Mouse (Mus musculus) forebrain, embryonic 16.5 days (tissue): ENCODE results near the gene Pawr. TPM values are rescaled to one million over a fixed set of nuclear protein-coding genes. Genes with fewer than 3 reads are reported as not detected.

Source experiments
- ATAC-seq: fragments of 200-750 bp; cut with Nextera tagmentation; 2 replicates; pipeline ENCODE4 v1.8.0; 2017; ENCODE audit warnings: mild to moderate bottlenecking, moderate library complexity
- H3K27ac ChIP-seq: fragments of 300-500 bp; sonication (generic); 2 replicates; pipeline ENCODE4 v1.5.1; 2014; ENCODE audit warnings: low read length, control low read depth
- H3K27me3 ChIP-seq: fragments of 300-500 bp; sonication (generic); replicated peaks from 2 replicates; pipeline ENCODE4 v1.6.1; 2014; ENCODE audit warnings: low read length; ENCODE audit not compliant: control insufficient read depth, insufficient read depth
- H3K36me3 ChIP-seq: fragments of 300-500 bp; sonication (generic); 2 replicates; pipeline ENCODE4 v1.6.1; 2014; ENCODE audit not compliant: control insufficient read depth, insufficient read depth
- H3K4me1 ChIP-seq: fragments of 300-500 bp; sonication (generic); replicated peaks from 2 replicates; pipeline ENCODE4 v1.6.1; 2014; ENCODE audit warnings: low read length; ENCODE audit not compliant: control insufficient read depth, insufficient read depth
- H3K4me2 ChIP-seq: fragments of 300-500 bp; sonication (generic); 2 replicates; pipeline ENCODE4 v1.6.1; 2014; ENCODE audit warnings: mild to moderate bottlenecking, low read length, control low read depth
- H3K4me3 ChIP-seq: fragments of 300-500 bp; sonication (generic); replicated peaks from 2 replicates; pipeline ENCODE4 v1.5.1; 2014; ENCODE audit warnings: mild to moderate bottlenecking, low read length, control low read depth
- H3K9ac ChIP-seq: fragments of 300-500 bp; sonication (generic); replicated peaks from 2 replicates; pipeline ENCODE4 v1.6.1; 2014; ENCODE audit warnings: low read depth, low read length, control low read depth
- H3K9me3 ChIP-seq: fragments of 300-500 bp; sonication (generic); 2 replicates; pipeline ENCODE4 v1.6.1; 2016; ENCODE audit warnings: low read length; ENCODE audit not compliant: control insufficient read depth
- WGBS: fragments of 180-500 bp; shearing (Covaris S2); extraction: QIAGEN DNeasy Blood & Tissue Kit; methylation state at CpG from one replicate; pipeline ENCODE4 v1.1.7; 2014; 5-methylcytosine and 5-hydroxymethylcytosine counted together
- polyA plus RNA-seq: library from polyadenylated mRNA; unstranded; fragments of >200 nt; fragmentation: Nextera tagmentation; extraction: Ambion mirVana; gene quantifications from 2 replicates; pipeline ENCODE4 v1.2.1, GENCODE M21; 2015

Gene Pawr
- polyA plus RNA-seq, 1 experiment from 2014 or later: 2.2 TPM

DNA sequence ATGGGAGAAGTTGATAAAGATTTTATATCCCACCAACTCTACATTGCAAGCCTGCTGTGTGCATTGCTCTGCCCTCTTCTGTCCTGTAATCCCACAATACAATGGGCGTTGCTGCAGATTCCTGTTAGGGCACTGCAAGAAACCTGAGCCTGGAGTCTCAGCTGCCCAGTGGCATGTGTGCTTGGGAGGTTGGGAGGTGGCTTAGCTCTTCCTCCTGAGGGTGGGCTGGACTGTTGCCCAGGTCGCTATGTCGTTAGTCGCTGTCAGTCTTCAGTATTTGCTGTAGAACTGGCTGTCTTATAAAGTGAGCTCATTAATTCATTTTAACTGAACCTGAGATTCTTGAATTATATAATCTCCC is 58.0 kb downstream of the Pawr start:
- H3K9ac ChIP-seq: no peak overlapping the region
- 9% methylated on average over 4 of the region's 4 CpGs for WGBS
- no peak overlapping the region for H3K4me3 ChIP-seq
- no peak overlapping the region for H3K4me2 ChIP-seq
- H3K27ac ChIP-seq: no peak overlapping the region
- no peaks in the 10 kb centered on the region for H3K27me3 ChIP-seq
- ATAC-seq: no peak
- no peaks in the 10 kb centered on the region; the same call in 1 of the 2 replicates for H3K4me1 ChIP-seq
- no peaks in the 10 kb centered on the region for H3K36me3 ChIP-seq
- no peaks in the 10 kb centered on the region for H3K9me3 ChIP-seq

DNA sequence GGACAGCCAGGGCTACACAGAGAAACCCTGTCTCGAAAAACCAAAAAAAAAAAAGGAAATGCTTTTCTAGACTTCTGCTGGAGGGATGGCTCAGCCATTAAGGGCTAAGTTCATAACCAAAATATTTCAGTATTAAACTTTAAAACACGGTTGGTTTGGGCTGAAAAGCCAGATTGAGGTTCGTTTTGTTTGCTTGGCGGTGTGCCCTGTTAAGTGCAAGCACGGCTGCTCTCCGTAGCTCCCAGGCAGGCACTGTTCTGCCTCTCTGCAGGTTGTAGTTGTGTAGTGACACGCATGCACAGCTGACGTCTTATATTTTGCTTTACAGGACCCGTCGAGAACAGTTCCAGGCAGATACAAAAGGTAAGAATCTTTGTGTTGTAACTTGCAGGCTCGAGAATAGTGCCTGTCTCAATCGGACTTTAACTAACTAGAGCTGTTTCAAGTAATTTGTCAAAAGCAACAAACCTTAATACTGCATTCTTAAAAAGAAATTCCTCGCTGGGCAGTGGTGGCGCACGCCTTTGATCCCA is 59.5 kb downstream of the Pawr start:
- H3K36me3 ChIP-seq: no peaks in the 10 kb centered on the region
- no peaks in the 10 kb centered on the region for H3K9me3 ChIP-seq
- 71% methylated on average over 15 of the region's 15 CpGs for WGBS
- no peak overlapping the region for H3K4me3 ChIP-seq
- no peak overlapping the region for H3K9ac ChIP-seq
- no peaks in the 10 kb centered on the region for H3K27me3 ChIP-seq
- H3K4me2 ChIP-seq: no peak overlapping the region
- H3K4me1 ChIP-seq: no peaks in the 10 kb centered on the region; the same call in 1 of the 2 replicates
- no peak for ATAC-seq
- no peak overlapping the region for H3K27ac ChIP-seq

DNA sequence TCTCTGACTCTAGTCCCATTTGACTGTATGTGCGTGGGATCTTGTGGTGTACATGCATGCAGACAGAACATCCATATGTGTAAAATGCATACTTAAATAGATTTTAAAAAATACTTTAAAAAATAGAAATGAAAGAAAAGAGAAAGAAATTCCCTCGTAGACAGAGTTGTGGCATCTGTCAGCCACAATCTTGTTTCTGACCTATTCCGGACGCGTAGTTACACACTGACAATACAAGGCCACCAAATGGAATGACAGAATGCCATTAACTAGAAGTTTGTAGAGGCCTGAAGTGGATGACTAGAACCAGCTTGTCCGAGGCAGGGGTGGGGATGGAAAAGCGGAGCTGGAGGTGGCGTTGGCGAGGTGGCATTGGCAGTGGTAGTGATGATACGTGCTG is 60.2 kb downstream of the Pawr start:
- no peak for ATAC-seq

DNA sequence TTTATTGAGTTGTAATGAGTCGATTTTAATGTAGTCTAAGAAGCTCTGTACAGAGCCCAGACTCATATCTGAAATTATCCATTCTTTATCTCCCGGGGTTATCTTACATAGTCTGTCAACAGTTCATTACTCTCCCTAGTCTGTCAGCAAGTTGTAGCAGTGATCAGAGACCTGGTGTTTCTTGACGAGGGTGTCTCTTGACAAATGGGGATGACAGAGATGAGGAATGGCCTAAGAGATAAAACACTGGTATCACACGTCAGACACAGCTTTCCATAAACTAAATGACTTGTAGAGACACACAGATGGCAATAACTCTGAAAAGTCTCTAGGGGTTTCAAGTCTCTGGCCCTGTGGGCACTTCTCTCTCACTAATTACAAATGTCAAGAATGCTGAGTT is 62.4 kb downstream of the Pawr start:
- Histone ChIP-seq H3K36me3 (no peaks in the 10 kb centered on the region), H3K9me3 (no peaks in the 10 kb centered on the region), H3K4me3 (no peak overlapping the region), H3K27me3 (no peaks in the 10 kb centered on the region), H3K4me2 (no peak overlapping the region), H3K9ac (no peak overlapping the region), H3K27ac (no peak overlapping the region), H3K4me1 (no peaks in the 10 kb centered on the region; the same call in 1 of the 2 replicates)
- no peak for ATAC-seq
- 86% methylated on average over 4 of the region's 4 CpGs for WGBS

More for the DNA sequence above, 60.2 kb downstream of the Pawr start:
- H3K36me3 ChIP-seq: no peaks in the 10 kb centered on the region
- H3K4me3 ChIP-seq: no peak overlapping the region
- no peak overlapping the region for H3K4me2 ChIP-seq
- WGBS: 96% methylated on average over 10 of the region's 10 CpGs
- H3K27me3 ChIP-seq: no peaks in the 10 kb centered on the region
- no peak overlapping the region for H3K9ac ChIP-seq
- H3K9me3 ChIP-seq: no peaks in the 10 kb centered on the region
- no peaks in the 10 kb centered on the region; the same call in 1 of the 2 replicates for H3K4me1 ChIP-seq
- H3K27ac ChIP-seq: no peak overlapping the region

GRCm38 (mm10) chr10:108395229-108395628 is 63.3 kb downstream of the Pawr start:
- Histone ChIP-seq H3K36me3 (no peaks in the 10 kb centered on the region), H3K27me3 (no peaks in the 10 kb centered on the region), H3K27ac (no peak overlapping the region), H3K9ac (no peak overlapping the region), H3K4me3 (no peak overlapping the region), H3K9me3 (no peaks in the 10 kb centered on the region), H3K4me1 (no peaks in the 10 kb centered on the region), H3K4me2 (no peak overlapping the region)
- WGBS: 94% methylated on average over 12 of the region's 12 CpGs
- ATAC-seq: no peak

DNA sequence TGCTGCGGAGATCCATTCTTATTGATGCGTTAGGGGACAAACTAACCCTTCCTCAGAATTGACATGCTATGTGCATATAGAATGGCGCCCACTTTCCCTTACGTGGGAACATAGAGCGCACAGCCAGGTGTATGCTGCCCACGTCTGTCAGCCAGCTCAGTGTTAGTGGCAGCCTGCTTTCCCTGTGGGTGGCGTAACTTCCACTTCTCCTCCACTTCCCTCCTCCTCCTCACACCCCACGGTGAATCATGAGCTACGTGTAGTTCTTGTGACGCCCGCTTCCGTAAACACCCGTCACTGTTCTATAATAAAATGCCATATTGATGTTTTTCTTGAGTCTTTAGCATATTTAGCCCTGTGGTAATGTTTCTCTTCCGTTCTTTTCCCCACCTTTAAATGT is 63.7 kb downstream of the Pawr start:
- Histone ChIP-seq H3K9ac (no peak overlapping the region), H3K9me3 (no peaks in the 10 kb centered on the region), H3K4me2 (no peak overlapping the region), H3K27me3 (no peaks in the 10 kb centered on the region), H3K27ac (no peak overlapping the region), H3K4me1 (no peaks in the 10 kb centered on the region), H3K4me3 (no peak overlapping the region), H3K36me3 (no peaks in the 10 kb centered on the region)
- WGBS: 94% methylated on average over 14 of the region's 14 CpGs
- ATAC-seq: no peak

- Histone ChIP-seq H3K4me2 (no peak overlapping the region), H3K27me3 (no peaks in the 10 kb centered on the region), H3K27ac (no peak overlapping the region), H3K9ac (no peak overlapping the region), H3K36me3 (no peaks in the 10 kb centered on the region), H3K9me3 (no peaks in the 10 kb centered on the region), H3K4me3 (no peak overlapping the region), H3K4me1 (no peaks in the 10 kb centered on the region)
- 86% methylated on average over 4 of the region's 4 CpGs for WGBS
- no peak for ATAC-seq
These were observed 70.8 kb downstream of the Pawr start for GRCm38 (mm10) chr10:108402751-108403150.

DNA sequence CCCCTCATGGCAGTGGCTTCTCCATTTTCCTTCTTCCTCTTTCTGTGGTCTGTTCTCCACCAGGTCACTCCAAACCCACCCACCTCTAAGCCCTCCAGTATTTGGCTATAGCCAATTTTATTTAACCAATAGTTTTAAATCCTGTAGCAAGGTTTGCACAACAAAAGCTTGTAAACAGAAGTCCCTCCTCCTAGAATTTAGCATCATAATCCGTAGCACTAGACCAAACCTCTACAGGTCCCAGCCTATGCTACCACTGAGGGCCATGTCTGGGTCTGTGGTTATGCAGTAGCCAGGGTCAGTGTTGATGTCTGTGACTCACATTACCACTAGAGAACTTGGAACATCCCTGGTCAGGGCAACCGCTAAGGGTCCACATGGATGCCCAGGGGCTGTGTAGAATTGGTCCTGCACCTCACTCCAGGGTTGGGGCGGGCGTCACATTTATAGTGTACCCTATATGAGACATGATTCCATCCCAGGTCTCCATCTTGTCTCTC is 71.5 kb downstream of the Pawr start:
- 96% methylated on average over 4 of the region's 4 CpGs for WGBS
- Histone ChIP-seq H3K27ac (no peak overlapping the region), H3K9ac (no peak overlapping the region), H3K4me2 (no peak overlapping the region), H3K4me1 (no peaks in the 10 kb centered on the region), H3K9me3 (no peaks in the 10 kb centered on the region), H3K4me3 (no peak overlapping the region), H3K27me3 (no peaks in the 10 kb centered on the region), H3K36me3 (no peaks in the 10 kb centered on the region)
- ATAC-seq: no peak

DNA sequence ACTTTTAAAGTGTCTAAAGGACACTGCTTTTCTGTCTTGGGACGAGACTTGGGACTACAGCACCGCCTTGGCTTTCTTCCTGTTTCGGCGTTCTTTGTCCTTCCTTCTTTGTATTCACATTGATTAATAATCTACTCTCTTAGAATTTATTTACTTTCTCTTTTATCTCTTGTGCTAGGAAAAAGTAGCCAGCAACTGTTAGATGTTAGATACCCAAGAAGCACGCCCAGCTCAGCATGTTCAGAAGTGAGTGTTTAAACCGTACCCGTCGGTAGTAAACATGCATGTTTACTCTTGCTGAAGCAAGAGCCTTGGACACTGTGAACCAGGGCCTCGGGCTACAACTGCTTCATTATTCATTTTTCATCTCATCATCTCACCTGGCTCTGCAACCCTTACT is 72.2 kb downstream of the Pawr start:
- no peak for ATAC-seq
- Histone ChIP-seq H3K4me3 (no peak overlapping the region), H3K27me3 (no peaks in the 10 kb centered on the region), H3K9me3 (no peaks in the 10 kb centered on the region), H3K27ac (no peak overlapping the region), H3K4me1 (no peaks in the 10 kb centered on the region), H3K9ac (no peak overlapping the region), H3K36me3 (no peaks in the 10 kb centered on the region), H3K4me2 (no peak overlapping the region)
- 89% methylated on average over 9 of the region's 9 CpGs for WGBS

GRCm38 (mm10) chr10:108405076-108405475 is 73.2 kb downstream of the Pawr start:
- WGBS: 86% methylated on average over 8 of the region's 8 CpGs
- H3K36me3 ChIP-seq: no peaks in the 10 kb centered on the region
- H3K27me3 ChIP-seq: no peaks in the 10 kb centered on the region
- H3K4me2 ChIP-seq: no peak overlapping the region
- H3K27ac ChIP-seq: no peak overlapping the region
- H3K9me3 ChIP-seq: no peaks in the 10 kb centered on the region
- no peak overlapping the region for H3K4me3 ChIP-seq
- ATAC-seq: no peak
- H3K4me1 ChIP-seq: no peaks in the 10 kb centered on the region
- H3K9ac ChIP-seq: no peak overlapping the region
